Mouse (Mus musculus) limb, embryonic 10.5 days (tissue): Measurements from ENCODE around the gene Pde6d. TPM values are rescaled to one million over a fixed set of nuclear protein-coding genes. Genes with fewer than 3 reads are reported as not detected.

ENCODE experiments used
- DNase-seq: peaks from one replicate; pipeline ENCODE4 v3.0.0-alpha.2; 2017; ENCODE audit warnings: low spot score
- H3K27ac ChIP-seq: fragments of 300-500 bp; sonication (generic); 2 replicates; pipeline ENCODE4 v1.5.1; 2016; ENCODE audit warnings: mild to moderate bottlenecking
- H3K27me3 ChIP-seq: fragments of 300-500 bp; sonication (generic); 2 replicates; pipeline ENCODE4 v1.6.1; 2016; ENCODE audit warnings: low read depth, mild to moderate bottlenecking; ENCODE audit not compliant: poor library complexity, severe bottlenecking
- H3K36me3 ChIP-seq: fragments of 300-500 bp; sonication (generic); 2 replicates; pipeline ENCODE4 v1.6.1; 2016; ENCODE audit warnings: mild to moderate bottlenecking, moderate library complexity
- H3K4me1 ChIP-seq: fragments of 300-500 bp; sonication (generic); 2 replicates; pipeline ENCODE4 v1.6.1; 2016
- H3K4me3 ChIP-seq: fragments of 300-500 bp; sonication (generic); 2 replicates; pipeline ENCODE4 v1.5.1; 2016; ENCODE audit warnings: mild to moderate bottlenecking, moderate library complexity
- H3K9me3 ChIP-seq: fragments of 300-500 bp; sonication (generic); replicated peaks from 2 replicates; pipeline ENCODE4 v1.6.1; 2016; ENCODE audit warnings: mild to moderate bottlenecking
- WGBS: fragments of 180-500 bp; shearing (Covaris S2); methylation state at CpG from one replicate; pipeline ENCODE4 v1.1.7; 2016; 5-methylcytosine and 5-hydroxymethylcytosine counted together
- polyA plus RNA-seq: library from polyadenylated mRNA; unstranded; fragments of >200 nt; fragmentation: Nextera tagmentation; extraction: Ambion mirVana; gene quantifications from 2 replicates; pipeline ENCODE4 v1.2.1, GENCODE M21; 2016

The Pde6d gene
- polyA plus RNA-seq, result 60.5 and 74.6 TPM in 2 replicates

DNA sequence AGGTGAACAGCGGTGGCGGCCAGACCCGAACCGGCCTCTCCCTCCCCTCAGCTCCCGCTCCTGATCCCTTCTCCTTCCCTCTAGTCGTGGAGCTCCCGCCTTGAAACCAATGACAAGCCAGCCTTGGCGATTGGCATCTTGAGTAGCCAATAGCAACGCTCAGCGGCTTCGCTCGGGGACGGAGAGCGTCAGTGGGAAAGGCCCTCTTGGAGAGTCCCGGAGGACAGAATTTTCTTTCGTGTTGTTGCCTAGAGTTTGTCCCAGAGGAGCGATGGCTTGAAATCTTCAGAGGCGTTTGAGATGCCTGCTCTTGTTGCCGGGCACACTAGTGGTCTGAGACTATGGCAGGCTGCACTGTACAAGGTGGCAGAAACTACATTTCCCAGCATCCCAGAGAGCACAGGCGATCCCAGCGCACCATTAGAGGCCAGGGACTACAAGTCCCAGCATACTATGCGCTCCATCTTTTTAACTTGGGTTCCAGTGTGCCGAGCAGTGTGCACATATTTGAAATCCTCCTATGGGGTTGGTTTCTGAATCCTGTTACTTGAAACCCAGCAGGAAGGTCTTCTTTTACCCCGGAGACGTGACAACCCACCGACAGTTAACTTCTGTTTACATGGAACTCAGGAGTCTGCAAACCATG lies at the start of gene Pde6d, which contains the start of gene Cops7b:
Gene Pde6d, minus strand, starts transcription at position 179 of the 646 bp plus-strand sequence.
Gene Cops7b, plus strand, starts transcription at position 454 of the 646 bp plus-strand sequence.
- under 1% methylated on average over 26 of the region's 26 CpGs for WGBS
- Histone ChIP-seq H3K9me3 (no peaks in the 10 kb centered on the region), H3K27me3 (no peaks in the 10 kb centered on the region), H3K27ac (peak within 1 kb of the TSS; percentile 92), H3K4me3 (peak within 1 kb of the TSS; percentile 81), H3K36me3 (peaks cover 5% of the 10 kb centered on the region; the same call in 1 of the 2 replicates), H3K4me1 (peaks cover 25% of the 10 kb centered on the region)
- DNase-seq, result peak; percentile 92

DNA sequence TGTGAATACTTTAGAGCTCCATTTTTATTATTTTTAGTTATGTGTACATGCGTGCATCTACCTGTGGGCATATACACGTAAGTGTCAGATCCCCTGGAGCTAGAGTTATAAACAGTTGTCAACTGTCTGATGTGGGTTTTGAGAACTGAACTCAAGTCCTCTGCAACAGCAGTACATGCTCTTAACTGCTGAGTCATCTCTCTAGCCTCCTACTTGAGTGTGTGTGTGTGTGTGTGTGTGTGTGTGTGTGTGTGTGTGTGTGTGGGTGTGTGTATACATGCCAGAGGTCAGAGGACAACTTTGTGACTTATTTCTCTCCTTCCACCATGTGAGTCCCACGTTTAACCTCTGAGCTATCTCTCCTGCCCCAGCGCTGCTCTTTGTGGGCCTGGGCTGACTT lies 48.1 kb upstream of the Pde6d start:
- no peak for DNase-seq
- H3K9me3 ChIP-seq, result no peaks in the 10 kb centered on the region
- no peak overlapping the region for H3K4me3 ChIP-seq
- no peak overlapping the region for H3K27ac ChIP-seq
- no peaks in the 10 kb centered on the region for H3K27me3 ChIP-seq
- H3K36me3 ChIP-seq, result no peaks in the 10 kb centered on the region
- H3K4me1 ChIP-seq, result peaks cover 29% of the 10 kb centered on the region
- 86% methylated on average over 4 of the region's 4 CpGs for WGBS

DNA sequence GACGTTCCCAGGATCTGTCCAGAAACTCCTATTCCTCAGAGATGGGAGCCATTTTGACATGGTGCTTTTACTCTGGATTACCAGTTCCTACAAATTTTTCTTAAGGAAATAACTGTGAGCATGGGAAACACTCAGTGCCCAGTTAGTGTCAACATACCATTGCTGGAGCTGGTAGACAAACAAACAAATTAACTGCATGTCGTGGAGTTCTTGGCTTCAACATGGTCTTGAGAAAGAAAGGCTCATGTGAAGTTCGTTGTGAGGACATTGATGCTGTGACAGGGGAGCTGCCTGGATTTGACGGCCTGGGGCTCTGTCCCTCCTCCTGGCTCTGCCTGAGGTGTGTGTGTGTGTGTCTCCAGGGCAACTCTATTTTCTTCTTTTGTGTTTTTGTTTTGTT lies 47.5 kb upstream of the Pde6d start:
- H3K9me3 ChIP-seq, result no peaks in the 10 kb centered on the region
- 56% methylated on average over 4 of the region's 4 CpGs for WGBS
- no peak for DNase-seq
- H3K36me3 ChIP-seq, result no peaks in the 10 kb centered on the region
- no peak overlapping the region for H3K27ac ChIP-seq
- H3K4me3 ChIP-seq, result no peak overlapping the region
- H3K4me1 ChIP-seq, result peaks cover 29% of the 10 kb centered on the region
- no peaks in the 10 kb centered on the region for H3K27me3 ChIP-seq

DNA sequence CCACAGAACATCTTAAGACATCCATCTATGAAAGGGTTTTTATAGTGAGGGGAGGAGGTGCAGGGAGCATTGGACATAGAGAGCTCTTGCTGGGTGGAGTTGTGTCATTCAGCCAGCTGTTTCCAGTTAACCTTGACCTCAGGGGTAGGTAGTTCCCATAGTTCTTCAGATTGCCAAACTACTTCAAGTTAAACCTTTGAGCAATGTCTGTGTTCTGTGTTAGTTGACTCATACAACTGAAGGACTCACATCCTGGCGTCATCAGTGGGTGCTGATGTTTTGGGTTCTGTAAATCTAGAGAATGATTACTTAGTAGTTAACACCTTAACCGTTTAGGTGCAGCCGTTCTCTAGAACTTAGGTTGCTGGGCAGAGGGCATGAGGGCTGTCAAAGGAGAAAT lies 45.8 kb upstream of the Pde6d start:
- WGBS, result 68% methylated on average over 3 of the region's 3 CpGs
- no peaks in the 10 kb centered on the region for H3K27me3 ChIP-seq

DNA sequence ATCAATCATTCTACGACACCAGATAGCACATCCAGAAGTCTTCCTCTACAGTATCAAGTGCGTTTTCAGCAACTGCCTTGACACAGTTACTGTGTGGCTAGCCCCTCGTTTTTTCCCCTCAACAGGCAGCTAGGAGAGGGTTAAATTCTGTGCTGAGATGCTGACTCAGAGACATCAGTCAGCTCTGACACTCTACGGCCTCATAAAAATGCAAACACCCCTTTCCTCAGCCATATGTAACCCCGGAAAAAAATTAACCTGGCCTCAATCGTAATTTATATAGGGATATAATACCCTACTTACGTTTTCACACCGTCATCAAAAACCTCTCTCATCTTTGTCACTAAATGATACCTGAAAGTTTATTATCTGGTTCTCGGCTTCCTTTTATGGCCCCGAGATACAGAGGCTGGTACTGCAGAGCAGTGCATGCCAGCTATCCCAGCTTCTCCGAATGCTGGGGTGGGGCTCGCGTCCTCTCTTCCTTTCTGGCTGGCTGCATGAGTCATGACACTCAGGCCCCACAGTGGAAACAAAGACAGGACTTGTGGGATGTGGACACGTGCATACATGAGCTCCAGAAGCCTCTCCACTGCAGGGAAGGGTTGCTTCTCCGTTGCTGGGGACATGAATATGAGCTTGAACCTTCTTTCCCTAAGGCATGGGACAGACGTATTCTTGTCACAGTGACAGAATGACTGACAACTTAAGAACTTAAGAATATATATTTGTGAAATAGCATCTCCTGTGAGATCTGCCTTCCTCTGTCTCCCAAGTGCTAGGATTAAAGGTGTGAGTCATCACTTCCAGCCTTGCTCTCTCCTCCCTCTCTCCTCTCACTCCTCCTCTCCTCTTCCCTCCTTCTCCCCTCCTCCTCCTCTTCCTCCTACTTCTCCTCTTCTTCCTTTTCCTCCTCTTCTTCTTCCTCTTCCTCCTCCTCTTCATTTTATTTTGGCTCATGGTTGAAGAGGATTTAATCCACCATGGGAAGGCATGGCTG lies 40.9 kb upstream of the Pde6d start:
- Histone ChIP-seq H3K27me3 (no peaks in the 10 kb centered on the region), H3K4me3 (no peak overlapping the region), H3K36me3 (no peaks in the 10 kb centered on the region), H3K4me1 (peaks cover 7% of the 10 kb centered on the region), H3K27ac (no peak overlapping the region), H3K9me3 (no peaks in the 10 kb centered on the region)
- no peak for DNase-seq
- 42% methylated on average over 16 of the region's 16 CpGs for WGBS

More for the DNA sequence above, 45.8 kb upstream of the Pde6d start:
- no peak overlapping the region for H3K27ac ChIP-seq
- DNase-seq, result no peak
- H3K4me1 ChIP-seq, result peaks cover 18% of the 10 kb centered on the region
- no peak overlapping the region for H3K4me3 ChIP-seq
- H3K9me3 ChIP-seq, result no peaks in the 10 kb centered on the region
- H3K36me3 ChIP-seq, result no peaks in the 10 kb centered on the region

DNA sequence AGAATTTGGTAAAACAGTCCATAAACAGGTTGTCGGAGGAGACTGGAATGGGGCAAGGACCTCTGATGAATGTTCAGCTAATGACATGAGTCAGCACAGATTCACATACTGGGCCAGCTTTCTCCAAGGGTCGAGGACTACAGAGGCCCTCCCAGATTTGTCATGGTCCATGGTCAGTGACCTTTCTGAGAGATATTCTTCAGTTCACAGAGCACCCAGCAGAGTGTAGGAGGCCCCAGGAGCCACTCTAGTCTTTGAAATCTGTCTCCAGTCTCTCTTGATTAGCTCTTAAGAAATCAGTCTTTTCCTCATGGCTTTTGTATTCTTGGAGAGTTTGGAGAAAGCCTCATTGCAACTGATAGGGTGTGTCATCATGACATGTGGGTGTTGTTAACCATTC lies 39.9 kb upstream of the Pde6d start:
- H3K27me3 ChIP-seq, result no peaks in the 10 kb centered on the region
- no peaks in the 10 kb centered on the region for H3K9me3 ChIP-seq
- H3K36me3 ChIP-seq, result no peaks in the 10 kb centered on the region
- 76% methylated on average over 2 of the region's 2 CpGs for WGBS
- no peak for DNase-seq
- no peak overlapping the region for H3K4me3 ChIP-seq
- H3K4me1 ChIP-seq, result no peaks in the 10 kb centered on the region
- H3K27ac ChIP-seq, result no peak overlapping the region

DNA sequence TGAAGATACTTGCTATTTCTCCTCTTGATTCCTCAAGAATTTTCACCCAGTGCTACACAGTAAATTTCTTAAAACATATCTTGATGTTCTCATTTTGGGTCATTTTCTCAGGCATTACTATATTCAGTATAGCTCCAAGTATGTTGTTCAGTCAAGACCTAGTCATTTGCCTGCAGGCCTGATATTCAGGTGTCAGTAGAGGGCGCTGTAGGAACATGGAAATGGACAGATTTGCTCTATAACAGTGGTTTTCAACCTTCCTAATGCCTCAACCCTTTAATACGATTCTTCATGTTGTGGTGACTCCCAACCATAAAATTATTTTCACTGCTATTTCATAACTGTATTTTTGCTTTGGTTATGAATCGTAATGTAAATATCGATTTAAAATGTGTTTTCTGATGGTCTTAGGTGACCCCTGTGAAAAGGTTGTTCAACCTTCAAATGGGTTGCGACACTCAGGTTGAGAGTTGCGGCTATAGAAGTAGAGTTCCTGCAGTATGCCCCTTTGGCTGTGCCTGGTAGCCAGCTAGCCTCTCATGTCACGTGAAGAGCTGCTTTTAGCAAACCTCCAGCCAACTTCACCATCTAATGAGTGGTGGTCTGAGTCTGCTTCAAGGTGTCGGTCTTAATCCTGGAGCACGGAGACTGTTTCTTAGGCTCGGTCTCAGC lies 36.2 kb upstream of the Pde6d start:
- Histone ChIP-seq H3K9me3 (no peaks in the 10 kb centered on the region), H3K4me1 (no peaks in the 10 kb centered on the region), H3K27me3 (no peaks in the 10 kb centered on the region), H3K27ac (no peak overlapping the region), H3K36me3 (no peaks in the 10 kb centered on the region), H3K4me3 (no peak overlapping the region)
- peak; percentile 53 for DNase-seq
- WGBS, result 59% methylated on average over 10 of the region's 10 CpGs

DNA sequence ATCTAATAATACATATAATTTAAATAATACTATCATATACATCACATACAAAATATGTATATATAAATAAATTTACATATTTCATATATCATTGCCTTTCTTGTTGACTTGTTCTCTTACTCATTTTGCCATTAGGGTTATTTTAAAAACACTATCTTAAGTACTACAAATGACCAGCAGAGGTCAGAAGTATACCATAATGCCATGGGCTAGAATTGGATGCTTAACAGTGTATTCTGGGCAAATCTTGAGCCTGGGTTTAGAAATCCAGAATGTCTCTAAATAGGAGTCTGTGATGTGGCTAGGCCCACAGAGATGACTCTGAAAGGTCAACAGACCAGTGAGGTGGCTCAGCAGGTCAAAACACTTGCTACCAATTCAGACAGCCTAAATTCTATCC lies 31.8 kb upstream of the Pde6d start:
- no peak for DNase-seq
- no peaks in the 10 kb centered on the region for H3K9me3 ChIP-seq
- no peaks in the 10 kb centered on the region for H3K4me1 ChIP-seq
- no peak overlapping the region for H3K27ac ChIP-seq
- peaks cover 11% of the 10 kb centered on the region for H3K36me3 ChIP-seq
- H3K4me3 ChIP-seq, result no peak overlapping the region
- H3K27me3 ChIP-seq, result no peaks in the 10 kb centered on the region

DNA sequence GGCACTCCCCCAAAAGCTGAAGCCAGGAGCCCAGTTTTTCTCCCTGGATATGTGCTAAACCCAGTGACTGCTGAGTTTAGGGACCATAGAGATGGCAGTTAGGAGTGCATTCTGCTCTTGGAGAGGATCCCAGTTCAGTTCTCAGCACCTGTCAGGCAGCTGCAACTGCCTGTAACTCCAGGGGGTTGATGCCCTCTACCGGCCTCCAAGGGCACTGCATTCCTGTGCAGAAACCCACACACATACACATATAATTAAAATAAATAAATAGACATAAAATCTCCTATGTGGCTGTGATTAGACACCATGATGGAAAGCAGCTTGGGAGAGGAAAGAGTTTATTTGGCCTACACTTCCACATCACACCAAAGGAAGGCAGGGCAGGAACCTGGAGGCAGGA lies 29.7 kb upstream of the Pde6d start:
- no peak for DNase-seq
- Histone ChIP-seq H3K9me3 (no peaks in the 10 kb centered on the region), H3K27me3 (no peaks in the 10 kb centered on the region), H3K4me3 (no peak overlapping the region), H3K36me3 (peaks cover 32% of the 10 kb centered on the region), H3K27ac (no peak overlapping the region), H3K4me1 (no peaks in the 10 kb centered on the region)
- 67% methylated on average over 1 of the region's 1 CpGs for WGBS

DNA sequence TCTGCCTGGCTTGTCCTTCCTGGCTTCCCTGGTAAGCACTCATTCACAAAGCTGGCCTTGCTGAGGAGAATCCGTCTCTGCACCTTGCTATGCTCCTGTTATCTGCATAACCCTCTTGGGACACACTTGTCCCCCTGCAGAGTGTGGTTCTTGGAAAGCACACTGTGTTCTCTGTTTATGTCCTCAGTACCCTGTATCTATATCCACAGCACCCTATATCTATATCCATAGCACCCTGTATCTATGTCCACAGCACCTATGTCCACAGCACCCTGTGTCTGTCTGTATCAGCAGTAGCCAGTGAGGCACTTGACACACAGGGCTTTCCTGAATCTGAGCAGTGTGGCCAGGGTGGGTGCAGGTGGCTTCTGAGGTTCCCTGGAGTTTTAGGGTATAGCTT lies 28.5 kb upstream of the Pde6d start:
- H3K27ac ChIP-seq, result no peak overlapping the region
- no peaks in the 10 kb centered on the region for H3K27me3 ChIP-seq
- H3K4me3 ChIP-seq, result no peak overlapping the region
- H3K9me3 ChIP-seq, result no peaks in the 10 kb centered on the region
- no peak for DNase-seq
- H3K36me3 ChIP-seq, result peaks cover 40% of the 10 kb centered on the region
- no peaks in the 10 kb centered on the region for H3K4me1 ChIP-seq
- 92% methylated on average over 1 of the region's 1 CpGs for WGBS

DNA sequence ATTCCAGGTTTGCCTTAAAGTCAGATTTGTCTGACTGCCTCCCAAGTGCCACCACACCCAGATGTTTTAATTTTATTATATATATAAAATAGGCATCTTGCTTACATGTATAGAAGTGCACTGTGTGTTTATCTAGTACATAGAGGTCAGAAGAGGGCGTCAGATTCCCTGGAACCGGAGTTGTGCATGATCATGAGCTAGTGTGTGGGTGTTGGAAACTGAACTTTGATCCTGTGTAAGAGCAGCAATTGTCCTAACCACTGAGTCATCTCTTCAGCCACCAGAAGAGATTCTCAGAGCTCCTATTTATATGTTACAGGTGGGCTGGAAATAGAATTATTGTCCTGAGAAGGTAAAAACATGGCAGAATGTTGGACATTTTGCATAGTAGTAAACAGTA lies 17.7 kb upstream of the Pde6d start:
- no peaks in the 10 kb centered on the region for H3K27me3 ChIP-seq
- no peaks in the 10 kb centered on the region for H3K9me3 ChIP-seq
- H3K4me3 ChIP-seq, result no peak overlapping the region
- no peak overlapping the region for H3K27ac ChIP-seq
- peaks cover 98% of the 10 kb centered on the region for H3K36me3 ChIP-seq
- no peak for DNase-seq
- H3K4me1 ChIP-seq, result no peaks in the 10 kb centered on the region
- WGBS, result 92% methylated on average over 2 of the region's 2 CpGs

DNA sequence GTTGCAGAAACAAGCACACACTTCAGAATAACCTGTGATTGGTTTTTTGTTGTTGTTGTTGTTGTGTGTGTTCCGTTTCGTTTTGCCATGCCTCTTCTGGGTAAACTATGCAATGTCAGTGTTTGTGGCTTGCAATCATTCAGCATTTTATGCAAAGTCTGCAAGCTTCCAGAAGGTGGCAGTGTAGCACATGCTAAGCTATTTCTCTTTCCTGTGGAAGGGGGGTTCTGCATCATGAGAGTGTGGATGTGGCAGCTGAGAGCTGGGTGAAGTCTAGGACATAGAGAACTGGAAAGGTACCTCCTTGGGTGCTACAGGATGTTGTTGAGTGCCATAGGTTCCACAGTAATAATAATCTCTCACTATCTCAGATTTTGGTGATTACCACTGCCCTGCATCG lies 16.1 kb upstream of the Pde6d start:
- H3K36me3 ChIP-seq, result peaks cover 96% of the 10 kb centered on the region
- 82% methylated on average over 3 of the region's 3 CpGs for WGBS
- no peak for DNase-seq

DNA sequence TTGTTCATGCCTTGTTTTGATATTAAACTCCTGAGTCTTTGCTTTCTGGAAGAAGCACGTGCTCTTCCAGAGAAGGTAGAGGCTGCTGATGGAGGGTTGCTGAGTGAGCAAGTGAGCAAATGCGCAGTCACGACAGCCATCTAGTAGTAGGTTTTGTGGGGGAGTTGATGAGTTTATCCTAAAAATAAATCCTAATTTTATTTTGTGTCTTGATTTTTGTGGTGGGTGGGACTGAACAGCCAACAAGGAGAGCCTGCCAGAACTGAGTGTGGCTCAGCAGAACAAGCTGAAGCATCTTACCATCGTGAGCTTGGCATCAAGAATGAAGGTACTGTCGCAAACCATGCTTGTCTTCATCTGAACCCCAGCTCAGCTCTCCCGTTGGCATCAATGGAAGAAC lies 14.1 kb upstream of the Pde6d start:
- H3K27me3 ChIP-seq, result no peaks in the 10 kb centered on the region
- no peak overlapping the region for H3K4me3 ChIP-seq
- H3K36me3 ChIP-seq, result peaks cover 96% of the 10 kb centered on the region
- no peak overlapping the region for H3K27ac ChIP-seq
- H3K9me3 ChIP-seq, result no peaks in the 10 kb centered on the region
- H3K4me1 ChIP-seq, result no peaks in the 10 kb centered on the region
- no peak for DNase-seq
- WGBS, result 95% methylated on average over 6 of the region's 6 CpGs

More for the DNA sequence above, 16.1 kb upstream of the Pde6d start:
- no peak overlapping the region for H3K4me3 ChIP-seq
- H3K27me3 ChIP-seq, result no peaks in the 10 kb centered on the region
- H3K9me3 ChIP-seq, result no peaks in the 10 kb centered on the region
- no peak overlapping the region for H3K27ac ChIP-seq
- no peaks in the 10 kb centered on the region for H3K4me1 ChIP-seq
